Mouse (Mus musculus): ENCODE measurements at regions not wholly inside any gene's neighbourhood (a gene's known extent, or its start where the extent isn't known, plus 50 kb on each side); places are given as distances from the start of the nearest gene placed in this dataset.

- Histone ChIP-seq H3K9ac (ENCODE audit: insufficient read depth, low read depth) (no peak overlapping the region), H3K27me3 (replicated peaks) (no peaks in the 10 kb centered on the region), H3K9me3 (replicated peaks; ENCODE audit: low read length) (no peaks in the 10 kb centered on the region), H3K4me2 (ENCODE audit: insufficient read depth, low read depth, poor library complexity, severe bottlenecking) (no peak overlapping the region), H3K79me2 (replicated peaks; ENCODE audit: control insufficient read depth, extremely low read depth, insufficient read depth, poor library complexity, severe bottlenecking) (no peaks in the 10 kb centered on the region), H3K36me3 (replicated peaks in 1 of 2; ENCODE audit: control insufficient read depth in 1 of 2, insufficient read depth in 1 of 2, low read length in 1 of 2) (no peaks in the 10 kb centered on the region), H3K27ac (ENCODE audit: insufficient read depth, low read depth) (no peak overlapping the region), H3K4me1 (ENCODE audit: control insufficient read depth in 1 of 2, insufficient read depth in 2 of 2) (no peaks in the 10 kb centered on the region), H3K4me3 (replicated peaks in 1 of 3; ENCODE audit: low read depth in 2 of 3, low read length in 2 of 3, poor library complexity in 1 of 3) (no peak overlapping the region)
- no peak for TF ChIP-seq ZNF384 (IDR thresholded peaks at IDR 0.05; ENCODE audit: low read depth, low read length)
- TF ChIP-seq JUND (conservative IDR thresholded peaks at IDR 0.05; ENCODE audit: low read depth, low read length) = no peak
- no peak for TF ChIP-seq MAX (IDR thresholded peaks at IDR 0.05; ENCODE audit: low read length)
- no peak for TF ChIP-seq CHD2 (IDR thresholded peaks at IDR 0.05; ENCODE audit: low read length)
- no peak for TF ChIP-seq HCFC1 (IDR thresholded peaks at IDR 0.05; ENCODE audit: low read depth, low read length)
- no peak for TF ChIP-seq RCOR1 (conservative IDR thresholded peaks at IDR 0.05; ENCODE audit: low read depth, low read length)
- no peak for TF ChIP-seq MAZ (IDR thresholded peaks at IDR 0.05; ENCODE audit: low read depth, low read length)
- no peak for TF ChIP-seq ELF1 (IDR thresholded peaks at IDR 0.05; ENCODE audit: low read depth, low read length)
- TF ChIP-seq ZMIZ1 (IDR thresholded peaks at IDR 0.05; ENCODE audit: low read depth, low read length) = no peak
- TF ChIP-seq CHD1 (IDR thresholded peaks at IDR 0.05; ENCODE audit: low read depth, low read length) = no peak
- dilution Hi-C loops (cut with MboI; ENCODE audit: extremely low pct_ligation_motif_present, extremely low pct_unique_long_range_greater_than_20kb, low sequenced_read_pairs) (no loop called here), in situ Hi-C loops (cut with MboI; ENCODE audit: low pct_ligation_motif_present, low pct_unique_long_range_greater_than_20kb, low sequenced_read_pairs) (no loop called here)
- no peak for DNase-seq (ENCODE audit: extremely low read depth)
Observed at GRCm38 (mm10) chr3:19059906-19060870, 568.3 kb downstream of the 1700064H15Rik start.

- no peak overlapping the region for H3K27ac ChIP-seq (ENCODE audit: insufficient read depth, low read depth)
Observed at GRCm38 (mm10) chr3:19061488-19062248, 566.8 kb downstream of the 1700064H15Rik start.

More at GRCm38 (mm10) chr3:19061488-19062248, 566.8 kb downstream of the 1700064H15Rik start:
- Histone ChIP-seq H3K36me3 (replicated peaks in 1 of 2; ENCODE audit: control insufficient read depth in 1 of 2, insufficient read depth in 1 of 2, low read length in 1 of 2) (no peaks in the 10 kb centered on the region), H3K79me2 (replicated peaks; ENCODE audit: control insufficient read depth, extremely low read depth, insufficient read depth, poor library complexity, severe bottlenecking) (no peaks in the 10 kb centered on the region), H3K4me2 (ENCODE audit: insufficient read depth, low read depth, poor library complexity, severe bottlenecking) (no peak overlapping the region), H3K4me3 (replicated peaks in 1 of 3; ENCODE audit: low read depth in 2 of 3, low read length in 2 of 3, poor library complexity in 1 of 3) (no peak overlapping the region), H3K4me1 (ENCODE audit: control insufficient read depth in 1 of 2, insufficient read depth in 2 of 2) (no peaks in the 10 kb centered on the region), H3K9me3 (replicated peaks; ENCODE audit: low read length) (no peaks in the 10 kb centered on the region), H3K27me3 (replicated peaks) (no peaks in the 10 kb centered on the region), H3K9ac (ENCODE audit: insufficient read depth, low read depth) (no peak overlapping the region)
- TF ChIP-seq NELFE (IDR thresholded peaks at IDR 0.05; ENCODE audit: low read depth, low read length) (no peak), CHD1 (IDR thresholded peaks at IDR 0.05; ENCODE audit: low read depth, low read length) (no peak), MAZ (IDR thresholded peaks at IDR 0.05; ENCODE audit: low read depth, low read length) (no peak), MAX (IDR thresholded peaks at IDR 0.05; ENCODE audit: low read length) (no peak), ZC3H11A (IDR thresholded peaks at IDR 0.05; ENCODE audit: low read depth, low read length) (no peak), JUND (conservative IDR thresholded peaks at IDR 0.05; ENCODE audit: low read depth, low read length) (no peak), USF2 (conservative IDR thresholded peaks at IDR 0.05; ENCODE audit: low read depth, low read length) (no peak), ELF1 (IDR thresholded peaks at IDR 0.05; ENCODE audit: low read depth, low read length) (no peak), KAT2A (IDR thresholded peaks at IDR 0.05; ENCODE audit: insufficient replicate concordance, low read length) (no peak), IRF4 (IDR thresholded peaks at IDR 0.05; ENCODE audit: low read depth, low read length) (no peak), MEF2A (IDR thresholded peaks at IDR 0.05; ENCODE audit: borderline replicate concordance, low read depth, low read length) (no peak), SMC3 (IDR thresholded peaks at IDR 0.05; ENCODE audit: low read depth, low read length) (no peak), NRF1 (IDR thresholded peaks at IDR 0.05; ENCODE audit: low read depth, low read length) (no peak), ZNF384 (IDR thresholded peaks at IDR 0.05; ENCODE audit: low read depth, low read length) (no peak), CTCF (conservative IDR thresholded peaks at IDR 0.05 in 1 of 2, IDR thresholded peaks at IDR 0.05 in 1 of 2; ENCODE audit: low read depth in 2 of 2, low read length in 2 of 2) (no peak), JUN (IDR thresholded peaks at IDR 0.05; ENCODE audit: insufficient read depth, low read depth, low read length) (no peak), UBTF (IDR thresholded peaks at IDR 0.05; ENCODE audit: low read depth, low read length) (no peak)
- in situ Hi-C loops (cut with MboI; ENCODE audit: low pct_ligation_motif_present, low pct_unique_long_range_greater_than_20kb, low sequenced_read_pairs) = no loop called here
- no peak for DNase-seq (ENCODE audit: extremely low read depth)
- dilution Hi-C loops (cut with MboI; ENCODE audit: extremely low pct_ligation_motif_present, extremely low pct_unique_long_range_greater_than_20kb, low sequenced_read_pairs) = no loop called here

Data from CH12.LX (cell line).